Mouse (Mus musculus) testis, adult 2 months (tissue): Measurements from ENCODE around the gene Atg2b.

ENCODE experiments used
- CTCF ChIP-seq: fragments of 200-500 bp; IDR thresholded peaks from 2 replicates; pipeline ENCODE4 v1.5.1; 2012; ENCODE audit warnings: low read depth, mild to moderate bottlenecking, inconsistent platforms, low read length, moderate library complexity; ENCODE audit not compliant: control insufficient read depth, insufficient read depth, insufficient replicate concordance
- POLR2A ChIP-seq: fragments of 200-500 bp; IDR thresholded peaks from 2 replicates; pipeline ENCODE4 v1.6.1; 2012; ENCODE audit warnings: low read depth, mild to moderate bottlenecking, inconsistent platforms, low read length, moderate library complexity; ENCODE audit not compliant: control insufficient read depth

- no peak for TF ChIP-seq POLR2A
- TF ChIP-seq CTCF, result no peak
Measured at GRCm38 (mm10) chr12:105622048-105622447, 63.0 kb downstream of the Atg2b start.
